Mouse (Mus musculus): ENCODE results near the gene Rtn1.

- TF ChIP-seq CTCF (IDR thresholded peaks at IDR 0.05; ENCODE audit: borderline replicate concordance, extremely low read depth, insufficient read depth, insufficient read length) (no peak), POLR2A (IDR thresholded peaks at IDR 0.05; ENCODE audit: borderline replicate concordance, extremely low read depth, insufficient read depth, insufficient read length, poor library complexity, severe bottlenecking) (no peak)
Observed at GRCm38 (mm10) chr12:72232176-72232575, 176.7 kb downstream of the Rtn1 start.
